Mouse (Mus musculus) cerebellum, postnatal 14 days (tissue): ENCODE results near the gene Zfp2.
A peak's percentile ranks its signal among the peaks of the same experiment; 100 is the strongest.

ENCODE experiments used
- DNase-seq, 2 experiments: peaks; one replicate each; pipeline ENCODE4 v3.0.0; 2021; ENCODE audit warnings: mixed read lengths in 2 of 2

The Zfp2 gene

DNA sequence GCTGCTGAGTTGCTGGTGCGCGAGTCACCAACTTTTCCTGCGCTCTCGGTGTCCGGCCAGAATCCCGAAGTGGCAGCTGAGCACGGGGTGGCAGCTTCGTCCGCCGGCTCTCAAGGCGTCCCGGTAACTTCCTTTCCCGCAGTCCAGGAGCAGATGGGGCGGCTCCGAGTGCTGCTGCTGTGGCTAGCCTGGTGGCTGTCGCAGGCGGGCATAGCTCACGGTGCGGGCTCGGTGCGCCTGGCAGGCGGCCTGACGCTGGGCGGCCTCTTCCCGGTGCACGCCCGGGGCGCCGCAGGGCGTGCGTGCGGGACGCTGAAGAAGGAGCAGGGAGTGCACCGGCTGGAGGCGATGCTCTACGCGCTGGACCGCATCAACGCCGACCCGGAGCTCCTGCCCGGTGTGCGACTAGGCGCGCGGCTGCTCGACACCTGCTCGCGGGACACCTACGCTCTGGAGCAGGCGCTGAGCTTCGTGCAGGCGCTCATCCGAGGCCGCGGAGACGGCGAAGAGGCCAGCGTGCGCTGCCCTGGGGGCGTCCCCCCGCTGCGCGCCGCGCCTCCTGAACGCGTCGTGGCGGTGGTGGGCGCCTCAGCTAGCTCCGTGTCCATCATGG is 64.9 kb downstream of the Zfp2 start:
- DNase-seq = peak in 1 of 2 experiments; percentile 17

DNA sequence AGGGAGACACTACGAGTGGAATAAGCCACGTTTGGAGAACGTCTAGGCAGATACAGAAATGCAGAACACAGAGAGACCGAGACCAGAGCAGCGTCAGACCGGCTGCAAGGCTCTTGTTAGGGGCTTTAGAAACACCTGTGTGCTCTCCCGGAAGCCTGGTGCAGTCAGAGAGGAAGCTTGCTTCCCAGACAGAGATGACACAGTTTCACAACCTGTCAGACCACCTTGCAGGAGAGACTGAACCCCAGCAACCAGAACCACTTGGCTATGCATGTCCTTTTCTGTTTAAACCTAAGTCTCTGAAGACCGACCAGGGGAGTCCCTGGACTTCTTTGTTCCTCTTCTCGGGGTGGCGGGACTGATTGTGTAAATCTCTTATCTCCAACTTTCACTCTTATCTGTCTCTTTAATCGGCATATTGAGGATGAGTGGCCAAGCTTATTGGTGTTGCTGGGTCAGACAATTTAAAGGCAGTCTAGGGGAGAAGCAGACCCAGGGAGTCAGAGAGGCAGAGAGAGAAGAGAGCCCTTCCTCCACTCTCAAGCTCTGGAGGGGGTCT is 65.7 kb downstream of the Zfp2 start, which contains the start of gene Grm6:
Gene Grm6 (plus strand): TSS at position 509 of the 559 bp plus-strand sequence.
- no peak for DNase-seq

DNA sequence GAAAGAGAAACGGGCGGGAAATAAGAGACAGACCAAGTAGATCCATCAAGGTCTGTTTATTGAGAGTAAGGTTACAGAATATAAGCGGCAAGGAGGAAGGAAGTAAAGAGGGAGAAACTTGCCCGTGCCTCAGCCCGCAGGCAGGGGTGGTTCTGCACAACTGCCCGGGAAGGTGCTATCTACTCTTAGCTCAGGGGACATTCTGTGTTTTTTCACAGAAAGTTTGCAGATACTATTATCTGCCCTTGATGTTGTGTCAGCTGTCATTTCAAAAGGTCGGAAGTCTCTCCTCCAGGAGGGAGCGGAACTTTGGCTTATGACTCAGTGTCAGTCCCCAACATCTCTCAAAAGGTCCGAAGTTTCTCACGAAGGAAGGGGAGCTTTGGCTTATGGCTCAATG is 66.7 kb downstream of the Zfp2 start:
- no peak for DNase-seq
